Mouse (Mus musculus) adrenal gland, postnatal 14 days (tissue): ENCODE results near the gene Ropn1l. TPM values are rescaled to one million over a fixed set of nuclear protein-coding genes. Genes with fewer than 3 reads are reported as not detected.

Source experiments
- DNase-seq: peaks from one replicate; pipeline ENCODE4 v3.0.0; 2021; ENCODE audit warnings: mixed read lengths
- total RNA-seq: library from RNA; stranded (reverse); gene quantifications from 2 replicates; pipeline ENCODE4 v1.2.3, GENCODE M21; 2021

The Ropn1l gene
- total RNA-seq, 1 experiment from 2014 or later, result 2.3 TPM

DNA sequence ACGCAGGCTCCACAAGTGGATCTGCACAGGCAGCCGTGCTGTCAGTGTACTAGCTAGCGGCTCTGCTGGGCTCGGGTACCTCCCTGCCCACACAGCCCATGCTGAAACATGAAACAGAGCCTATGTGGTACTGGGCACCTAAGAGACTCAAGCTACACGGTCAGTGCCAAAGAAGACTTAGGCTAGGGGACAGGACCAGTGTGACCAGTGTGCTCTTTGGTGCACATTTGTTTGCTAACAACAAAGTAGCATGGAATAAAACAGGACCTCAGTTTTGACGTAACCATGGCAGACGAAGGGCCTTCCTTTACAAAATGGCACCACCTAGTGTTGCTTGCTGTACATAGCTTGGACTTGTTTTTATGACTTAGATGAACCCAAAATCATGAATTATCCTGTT is 6.4 kb downstream of the Ropn1l start:
- peak; percentile 54 for DNase-seq

DNA sequence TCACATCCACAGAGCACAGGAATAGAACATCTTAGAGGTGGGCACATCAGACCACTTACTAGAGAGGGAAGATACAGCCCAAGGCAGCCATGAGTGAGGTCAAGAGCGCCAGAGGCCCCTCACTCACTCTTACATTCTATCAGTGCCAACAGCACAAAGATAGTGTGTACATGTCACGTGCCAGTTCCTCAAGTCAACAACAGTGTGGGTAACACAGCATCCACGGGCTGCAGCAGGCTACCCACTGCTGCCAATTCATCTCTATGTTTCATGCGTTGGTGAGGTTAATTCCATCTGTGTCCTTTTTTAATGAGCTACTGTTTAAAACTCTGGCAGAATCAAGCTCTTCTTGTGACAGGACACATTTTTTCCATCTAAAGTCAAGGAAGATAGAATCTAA is 10.8 kb downstream of the Ropn1l start:
- DNase-seq, result no peak

DNA sequence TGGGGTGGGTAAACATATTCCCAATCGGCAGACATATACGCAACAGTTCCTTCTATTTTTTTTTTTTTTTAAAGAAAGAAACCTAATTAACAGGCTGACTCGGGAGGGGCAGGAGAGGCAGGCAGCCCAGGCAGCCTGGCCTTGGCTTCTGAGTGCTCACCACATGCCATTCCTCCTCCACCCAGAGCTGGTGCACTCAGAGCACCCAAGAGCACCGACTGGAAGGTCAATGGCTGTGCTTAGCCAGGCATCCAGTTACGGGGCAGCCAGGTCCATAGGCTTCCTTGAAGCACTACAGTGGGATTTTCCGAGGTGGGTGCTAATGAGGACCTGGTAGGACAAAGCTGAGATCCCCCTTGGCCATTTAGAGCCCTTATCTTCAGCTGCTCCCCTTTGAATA is 11.5 kb downstream of the Ropn1l start:
- DNase-seq, result no peak

DNA sequence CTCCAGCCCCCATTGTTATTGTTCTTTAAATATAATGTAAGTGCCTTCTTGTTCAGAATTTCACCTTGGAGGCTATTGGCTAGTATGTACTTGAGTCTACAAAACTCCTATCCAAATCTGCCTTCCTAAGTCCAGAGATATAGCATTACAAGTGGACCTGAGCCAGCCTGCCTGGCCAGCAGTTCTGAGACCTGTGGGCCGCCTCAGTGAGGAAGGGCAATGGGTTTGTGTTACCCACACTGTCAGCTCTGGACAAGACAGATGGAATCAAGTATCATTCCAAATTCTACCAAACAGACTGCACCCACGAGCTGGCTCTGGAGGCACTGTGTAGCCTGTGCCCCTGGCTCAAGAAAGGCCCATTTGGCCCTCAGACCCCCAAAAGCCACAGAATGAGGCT is 16.7 kb downstream of the Ropn1l start:
- no peak for DNase-seq

DNA sequence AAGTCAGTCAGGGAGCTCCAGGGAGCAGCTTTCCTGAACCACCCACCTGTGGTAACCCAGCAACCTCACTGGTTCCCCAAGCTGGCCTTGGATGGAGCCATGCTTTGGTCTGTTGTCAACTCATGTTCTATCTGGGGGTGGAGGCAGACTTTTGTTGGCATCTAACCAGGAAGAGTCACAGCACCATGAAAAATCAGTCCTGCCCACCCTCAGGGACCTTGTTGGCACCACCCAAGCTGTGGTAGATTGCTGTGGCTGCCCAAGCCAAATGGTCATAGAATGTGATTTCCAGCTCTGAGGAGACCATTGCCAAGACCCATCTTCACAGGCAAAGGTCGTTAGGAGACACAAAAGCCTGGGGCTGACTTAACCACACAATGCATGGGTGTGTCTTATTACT is 17.5 kb downstream of the Ropn1l start:
- no peak for DNase-seq

DNA sequence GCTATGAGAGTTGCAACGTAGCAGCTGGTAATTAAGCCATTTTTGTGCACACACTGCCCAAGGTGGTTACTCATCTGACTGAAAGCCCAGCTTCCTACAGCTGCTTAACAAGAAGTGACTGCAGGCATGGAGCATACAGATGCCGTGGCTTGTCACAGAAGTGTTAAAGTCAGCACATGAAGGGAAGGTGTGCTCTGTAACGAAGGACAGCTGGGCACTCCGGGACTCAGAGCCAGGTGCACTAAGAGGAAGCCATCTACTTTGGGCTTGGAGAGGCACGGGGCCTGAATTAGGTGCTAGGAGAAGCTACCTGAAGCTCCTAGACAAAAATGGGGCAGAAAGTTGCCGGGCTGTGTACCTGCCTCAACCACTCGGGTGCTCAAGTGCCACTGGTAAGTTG is 19.8 kb downstream of the Ropn1l start:
- DNase-seq, result no peak

DNA sequence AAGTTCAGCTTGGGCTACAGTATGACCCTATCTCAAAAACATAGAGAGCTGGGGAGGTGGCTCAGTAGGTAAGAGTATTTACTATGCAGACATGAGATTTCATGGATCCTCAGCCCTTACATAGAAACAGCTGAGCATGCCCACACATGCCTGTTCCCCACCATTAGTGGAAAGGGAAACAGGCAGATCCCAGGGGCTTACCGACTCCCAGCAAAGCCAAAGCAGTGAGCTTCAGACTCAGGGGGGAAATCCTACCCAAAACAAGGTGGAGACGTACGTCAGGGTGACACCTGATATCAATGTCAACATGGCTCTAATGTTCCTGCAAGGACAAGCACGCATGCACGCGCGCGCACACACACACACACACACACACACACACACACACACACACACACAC is 21.7 kb downstream of the Ropn1l start:
- DNase-seq, result no peak

DNA sequence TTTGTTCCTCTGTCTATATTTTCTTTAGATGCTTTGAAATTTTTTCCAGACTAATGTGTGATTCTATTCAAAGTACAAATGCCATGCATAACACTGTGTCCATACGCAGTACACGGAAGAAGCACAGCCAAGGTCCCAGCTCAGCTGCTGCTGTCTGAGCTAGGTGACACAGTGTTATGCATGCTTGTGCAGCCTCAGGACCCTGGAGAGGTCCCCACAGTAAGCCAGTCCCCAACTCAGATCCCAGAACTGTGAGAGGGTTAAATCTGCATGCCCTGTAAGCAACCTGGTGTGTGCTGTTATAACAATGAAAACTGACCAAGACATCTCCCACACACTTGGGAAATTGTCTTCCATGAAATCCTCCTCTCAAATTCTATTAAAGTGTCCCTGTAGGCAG is 23.5 kb downstream of the Ropn1l start:
- no peak for DNase-seq

DNA sequence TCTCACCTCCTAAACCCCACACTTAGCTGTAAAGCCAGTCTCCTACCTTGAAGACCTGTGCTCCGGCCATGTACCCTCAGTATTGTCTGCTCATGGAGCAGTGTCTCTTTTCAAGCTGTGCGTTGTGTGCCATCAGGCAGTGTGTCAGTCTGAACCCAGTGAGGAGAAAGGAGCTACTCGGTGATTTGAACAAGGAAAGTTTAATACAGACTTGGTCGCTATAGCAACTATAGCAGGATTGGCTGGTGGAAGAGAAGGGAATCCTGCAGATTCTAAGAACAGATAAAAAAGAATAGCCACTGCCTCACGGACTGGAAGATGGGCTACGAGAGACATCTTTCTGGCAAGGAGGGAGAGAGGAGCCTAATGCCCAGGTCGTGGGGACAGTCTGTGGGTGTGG is 24.1 kb downstream of the Ropn1l start:
- no peak for DNase-seq

DNA sequence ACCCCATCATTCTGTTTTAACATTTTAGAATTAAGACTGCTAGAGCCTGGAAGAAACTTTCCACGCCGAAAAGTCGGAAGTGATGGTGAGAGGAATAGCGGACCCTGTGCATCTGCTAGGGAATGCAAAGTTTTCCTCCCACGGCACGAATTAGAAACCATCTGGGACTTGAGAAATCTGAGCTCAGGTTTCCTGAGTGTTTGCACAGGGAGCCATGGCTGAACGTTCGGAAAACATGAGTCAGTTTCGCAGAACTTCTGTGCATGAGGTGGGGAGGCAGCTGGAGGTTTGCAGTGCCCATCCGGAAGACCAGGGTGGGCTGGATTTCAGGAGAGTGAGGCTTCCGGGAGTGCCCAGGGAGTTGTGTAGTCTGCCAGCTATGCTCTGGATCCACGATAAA is 25.0 kb downstream of the Ropn1l start:
- no peak for DNase-seq

DNA sequence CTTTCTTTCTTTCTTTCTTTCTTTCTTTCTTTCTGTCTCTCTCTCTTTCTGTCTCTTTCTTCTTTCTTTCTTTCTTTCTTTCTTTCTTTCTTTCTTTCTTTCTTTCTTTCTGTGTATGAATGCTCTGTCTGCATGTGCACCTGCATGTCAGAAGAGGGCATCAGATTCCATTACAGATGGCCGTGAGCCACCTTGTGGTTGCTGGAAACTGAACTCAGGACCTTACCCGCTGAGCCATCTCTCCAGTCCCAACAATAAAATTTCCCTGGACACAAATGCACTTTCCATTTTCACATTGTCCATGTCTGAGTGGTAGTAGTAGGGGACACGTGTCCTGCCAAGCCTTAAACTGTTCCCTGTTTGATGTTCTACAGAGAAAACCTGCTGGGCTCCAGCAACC is 26.1 kb downstream of the Ropn1l start:
- no peak for DNase-seq

DNA sequence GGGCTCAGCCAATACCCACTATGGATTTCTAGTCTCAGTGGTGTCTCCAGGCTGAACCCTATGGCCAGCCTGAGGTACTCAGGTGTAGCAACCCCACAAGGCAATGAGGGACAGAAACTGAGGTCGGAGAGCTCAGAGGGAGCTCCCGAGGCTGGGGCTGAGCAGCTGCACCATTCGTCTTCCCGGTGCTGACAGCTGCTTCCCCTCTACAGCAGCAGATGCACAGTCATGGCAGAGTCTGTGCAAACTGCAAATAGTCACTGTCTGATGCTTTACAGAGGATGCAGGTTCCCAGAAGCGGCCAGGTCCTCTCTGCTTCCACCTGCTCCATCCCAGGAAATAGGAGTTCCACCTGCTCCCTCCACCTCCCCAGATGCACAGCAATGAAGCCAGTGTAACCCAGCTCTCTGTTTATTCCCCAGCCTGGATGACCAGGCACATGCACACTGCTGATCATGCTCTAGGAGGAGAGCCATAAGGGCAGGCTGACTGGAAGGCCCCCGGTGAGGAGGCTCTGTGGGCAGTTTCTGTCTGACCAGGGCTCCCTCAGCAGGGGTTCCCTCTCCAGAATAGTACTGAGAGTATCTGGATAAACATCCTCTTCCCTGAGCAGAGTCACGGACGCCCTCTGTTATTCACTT is 27.4 kb downstream of the Ropn1l start:
- no peak for DNase-seq

DNA sequence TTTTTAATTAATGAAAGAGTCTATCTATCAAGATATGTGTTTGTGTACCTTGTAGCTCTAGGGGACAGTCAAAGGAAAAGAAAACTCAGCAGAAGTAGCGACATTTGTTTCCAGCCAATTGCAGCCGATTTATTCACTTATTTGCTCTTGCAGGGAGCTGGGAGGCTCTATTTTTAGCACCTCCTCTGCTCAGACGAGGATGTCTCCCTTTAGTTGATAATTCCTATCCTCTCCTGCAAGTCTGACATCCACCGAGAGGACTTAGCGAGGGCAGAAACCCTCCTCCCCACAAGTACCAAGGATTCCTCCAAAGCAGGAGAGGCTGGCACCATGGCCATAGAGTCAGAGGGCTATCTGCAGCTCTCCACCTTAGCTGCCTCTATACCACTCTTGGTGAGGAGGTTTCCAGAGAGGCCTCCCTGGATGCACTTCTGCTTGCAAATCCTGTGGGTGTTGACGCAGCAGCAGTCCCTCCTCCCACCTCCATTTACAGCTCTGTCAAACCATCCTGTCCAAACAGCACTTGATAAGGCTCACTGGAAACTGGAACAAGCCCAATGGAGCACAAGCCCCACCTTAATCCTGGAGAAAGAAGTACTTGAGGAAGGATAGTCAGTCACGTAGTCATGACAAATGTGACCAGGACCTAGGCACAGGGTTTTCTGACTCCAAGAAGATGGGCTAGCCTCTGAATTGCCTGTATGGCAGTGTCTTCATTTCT is 30.7 kb downstream of the Ropn1l start:
- DNase-seq, result no peak

DNA sequence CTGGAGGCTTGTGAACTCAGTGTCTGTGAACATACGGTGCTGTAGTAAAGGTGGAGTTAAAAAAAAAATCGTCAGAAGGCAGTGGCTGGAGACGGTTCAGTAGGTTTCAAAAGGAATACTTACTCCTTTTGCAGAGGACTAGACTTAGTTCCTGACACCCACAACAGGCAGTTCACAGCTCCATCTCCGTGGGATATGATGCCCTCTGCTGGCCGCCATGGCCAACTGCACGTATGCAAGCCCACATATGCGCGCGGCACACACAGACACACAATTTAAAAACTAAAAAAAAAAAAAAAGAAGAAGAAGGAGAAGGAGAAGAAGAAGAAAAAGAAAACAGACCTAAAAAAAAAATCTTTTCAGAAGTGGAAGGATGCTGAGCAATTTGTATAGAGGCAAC is 34.5 kb downstream of the Ropn1l start:
- DNase-seq, result peak; percentile 49

DNA sequence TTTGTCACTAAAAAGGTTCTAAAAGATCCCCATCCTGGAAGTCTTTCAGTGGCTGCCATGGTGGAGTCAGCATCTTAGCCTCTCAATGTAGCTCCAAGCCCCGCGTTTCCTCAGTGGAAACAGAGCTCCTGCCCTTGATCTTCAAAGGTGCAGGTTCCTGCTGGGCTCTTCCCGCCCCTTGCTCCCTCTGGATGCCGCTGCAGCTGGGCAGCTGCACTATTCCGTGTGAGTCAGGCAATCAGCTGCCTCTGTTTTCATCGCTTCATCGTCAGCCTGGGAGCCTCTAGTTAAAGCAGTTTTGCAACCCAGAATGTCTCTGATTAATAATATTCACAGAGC is 34.9 kb downstream of the Ropn1l start:
- peak; percentile 15 for DNase-seq

DNA sequence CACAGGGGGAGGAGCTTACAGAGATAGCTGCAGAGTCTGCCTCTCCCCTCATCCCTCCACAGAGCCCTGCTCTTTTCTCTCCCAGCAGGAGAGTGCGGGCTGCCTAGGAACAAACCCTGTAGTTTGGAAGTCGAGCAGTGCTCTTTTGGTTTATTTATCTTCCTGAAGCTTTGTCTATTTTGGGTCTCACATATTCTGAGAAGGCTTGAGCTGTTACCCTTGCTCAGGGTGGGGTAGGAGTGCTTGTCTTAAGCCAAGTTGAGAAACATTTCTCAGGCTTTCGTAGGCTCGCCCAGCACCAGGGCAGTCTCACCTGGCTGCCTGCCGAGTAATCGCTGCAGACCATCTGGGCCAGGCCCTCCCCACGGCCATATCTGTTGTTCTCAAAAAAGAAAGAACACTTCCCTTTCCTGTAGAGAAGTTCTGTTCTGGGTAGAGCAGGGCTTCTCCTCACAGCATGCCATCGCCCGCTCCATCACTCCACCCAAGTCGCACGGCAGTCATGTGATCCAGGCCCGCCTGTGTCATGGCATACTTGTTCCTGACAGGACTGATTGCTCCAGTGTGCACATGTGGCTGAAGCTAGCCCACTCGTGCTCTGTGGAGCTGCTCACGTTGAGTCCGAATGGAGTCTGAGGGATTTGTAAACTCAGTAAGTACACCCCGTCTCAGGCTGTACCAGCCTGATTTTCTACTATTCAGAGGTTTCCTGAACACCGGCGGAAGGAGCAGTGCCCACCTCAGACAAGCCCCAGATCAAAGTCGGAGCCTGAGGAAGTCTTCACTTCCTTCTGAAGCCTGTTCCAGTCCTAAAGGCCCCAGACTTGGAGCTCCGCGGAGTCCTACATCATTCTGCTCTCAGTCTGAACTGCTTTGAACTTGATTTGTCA is 35.5 kb downstream of the Ropn1l start:
- peak; percentile 45 for DNase-seq

DNA sequence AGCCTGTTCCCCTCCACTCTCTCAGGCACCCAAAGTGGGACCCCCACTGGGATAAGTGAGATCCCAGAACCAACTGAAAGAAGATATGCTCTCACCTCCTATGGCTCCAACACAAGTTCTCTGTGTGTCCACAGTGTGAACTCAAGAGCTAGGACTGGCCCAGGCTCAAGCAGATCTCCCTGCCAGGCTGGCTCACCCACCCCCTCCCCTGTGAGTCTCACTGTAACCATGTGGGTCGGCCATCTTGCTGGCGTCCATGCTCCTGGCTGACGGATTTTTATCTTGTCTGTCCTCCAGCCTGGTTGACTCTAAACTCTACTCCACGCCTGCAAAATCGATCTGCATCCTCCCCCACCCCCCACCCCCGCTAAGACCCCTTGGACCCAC is 36.1 kb downstream of the Ropn1l start:
- DNase-seq, result peak; percentile 13

DNA sequence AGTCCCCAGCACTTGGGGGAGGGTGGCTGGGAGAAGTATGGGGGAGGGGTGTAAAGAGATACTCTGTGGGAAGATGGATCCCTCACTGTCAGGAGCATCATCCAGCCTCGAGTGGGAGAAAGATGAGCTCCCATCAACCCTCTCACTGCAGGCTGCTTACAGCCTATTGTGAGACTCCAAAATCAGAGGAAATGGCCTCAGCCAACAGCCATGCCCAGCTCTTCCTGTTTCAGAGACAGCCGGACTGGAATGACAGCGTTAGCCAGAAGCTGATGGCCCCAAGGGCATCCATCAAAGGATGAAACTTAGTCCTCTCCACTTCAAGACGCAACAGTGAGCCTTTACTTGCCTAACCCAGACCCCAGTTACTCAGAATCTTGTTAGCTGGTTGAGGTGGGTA is 38.4 kb downstream of the Ropn1l start:
- DNase-seq, result peak; percentile 13

DNA sequence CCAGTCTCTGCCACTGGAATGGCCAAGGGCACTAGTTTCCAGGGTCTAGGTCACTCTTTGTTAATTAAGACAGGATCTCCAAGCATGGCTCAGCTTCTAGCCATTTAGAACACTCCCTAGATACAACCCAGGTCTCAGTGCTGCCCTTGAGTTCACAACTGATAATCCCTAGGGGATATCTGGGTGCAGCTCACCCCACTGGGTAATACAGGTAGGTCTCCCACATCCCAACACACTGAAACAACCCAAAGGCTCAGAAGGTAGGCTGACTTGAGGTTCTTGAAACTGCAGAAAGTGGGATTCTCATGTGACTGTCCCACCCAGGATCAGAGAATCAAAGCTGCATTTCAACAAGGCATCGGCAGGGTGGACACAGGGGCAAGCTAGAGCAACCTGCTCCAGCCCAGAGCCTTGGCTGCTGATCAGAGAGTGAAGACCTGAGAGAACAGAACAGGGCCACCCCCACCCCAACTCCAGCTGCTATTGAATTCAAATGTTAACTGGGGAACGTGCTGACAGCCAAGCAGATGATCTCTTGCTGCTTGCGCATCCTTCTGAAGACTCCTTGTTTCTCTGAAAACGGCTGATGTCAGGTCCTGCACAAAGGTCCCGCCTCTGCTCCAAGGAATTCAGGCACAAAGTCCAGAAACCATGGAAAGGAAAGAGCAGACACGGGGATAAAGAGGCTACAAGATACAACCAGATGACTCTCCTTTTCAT is 39.2 kb downstream of the Ropn1l start:
- no peak for DNase-seq

DNA sequence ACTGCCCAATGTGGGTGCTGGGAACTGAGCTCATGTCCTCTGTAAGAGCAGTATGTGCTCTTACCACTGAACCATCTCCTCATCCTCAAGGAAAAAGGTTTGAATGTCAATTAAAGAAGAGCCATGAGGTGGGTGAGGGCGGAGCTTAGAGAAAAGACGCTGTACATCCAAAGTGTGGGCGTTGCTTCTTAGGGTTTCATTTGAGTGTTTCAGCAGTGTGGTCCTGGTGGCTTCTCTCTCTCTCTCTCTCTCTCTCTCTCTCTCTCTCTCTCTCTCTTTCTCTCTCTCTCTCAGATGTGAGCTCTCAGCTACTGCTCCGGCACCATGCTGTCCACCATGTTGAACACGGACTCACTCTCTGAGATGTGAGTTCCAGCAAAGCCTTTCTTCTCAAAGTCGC is 39.9 kb downstream of the Ropn1l start:
- DNase-seq, result no peak

DNA sequence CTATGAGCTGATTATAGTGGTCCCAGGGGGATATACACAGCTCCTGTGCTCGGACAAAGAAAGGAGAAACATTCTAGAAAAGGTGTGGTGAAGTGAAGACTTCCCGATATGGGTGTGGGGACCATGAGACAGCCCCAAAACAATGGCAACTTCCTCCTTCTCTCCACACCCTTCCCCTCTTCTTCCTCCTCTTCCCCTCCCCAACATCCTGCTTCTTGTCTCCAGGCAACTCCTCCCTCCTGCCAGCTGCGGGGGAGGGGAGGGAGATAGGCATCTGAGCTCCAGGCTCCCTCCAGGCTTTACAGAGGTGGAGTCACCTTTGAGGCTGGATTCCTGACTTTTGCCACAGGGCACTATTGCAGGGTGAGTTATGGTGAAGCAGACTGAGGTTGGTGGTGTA is 40.6 kb downstream of the Ropn1l start:
- DNase-seq, result no peak

DNA sequence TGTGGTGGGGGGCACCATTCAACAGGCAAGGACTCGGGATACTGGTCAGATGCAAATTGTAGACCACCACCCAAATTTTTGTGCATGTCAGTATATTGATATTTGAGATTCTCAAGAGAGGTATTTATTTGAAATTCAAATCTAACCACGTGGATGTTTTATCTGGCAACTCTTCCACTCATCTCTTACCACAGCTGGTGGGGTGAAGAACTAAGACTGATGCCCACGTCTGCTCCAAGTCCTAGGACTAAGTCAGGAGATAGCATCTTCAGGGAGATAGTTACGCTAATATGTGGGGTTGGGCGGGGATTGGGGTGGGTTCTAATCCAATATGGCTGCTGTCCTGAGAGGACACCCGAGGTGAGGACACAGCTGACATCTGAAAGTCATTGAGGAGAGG is 41.1 kb downstream of the Ropn1l start:
- DNase-seq, result no peak

DNA sequence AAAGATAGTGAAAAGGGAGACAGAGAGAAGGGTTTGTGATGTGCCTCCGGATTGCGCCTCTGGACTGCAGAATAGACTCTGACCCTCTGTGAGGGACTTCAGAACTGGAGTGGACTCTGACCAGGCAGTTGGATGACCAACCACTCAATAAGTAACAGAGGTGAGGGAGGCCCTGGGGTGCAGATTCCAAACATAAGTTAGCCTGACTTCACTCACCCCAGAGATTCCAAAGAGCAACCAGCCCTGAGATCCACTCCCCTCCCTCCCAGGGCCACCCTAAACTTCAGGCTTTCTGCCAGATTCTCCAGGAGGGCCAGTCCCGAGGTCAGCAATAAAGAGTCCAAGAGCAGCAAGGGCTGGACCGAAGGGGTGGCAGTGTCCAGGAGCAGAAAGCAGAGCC is 46.0 kb downstream of the Ropn1l start:
- no peak for DNase-seq
